Mouse (Mus musculus) E14TG2a.4 (cell line): Measurements from ENCODE around the gene Acss3.

ENCODE experiments used
- H3K27me3 ChIP-seq: 2 replicates; pipeline ENCODE4 v1.6.1; 2014; ENCODE audit warnings: low read length, control low read depth; ENCODE audit not compliant: insufficient read depth
- H3K36me3 ChIP-seq: 2 replicates; pipeline ENCODE4 v1.6.1; 2014; ENCODE audit warnings: low read length, control low read depth; ENCODE audit not compliant: insufficient read depth
- H3K4me1 ChIP-seq: replicated peaks from 2 replicates; pipeline ENCODE4 v1.6.1; 2014; ENCODE audit warnings: low read depth, low read length, control low read depth
- H3K4me3 ChIP-seq: replicated peaks from 2 replicates; pipeline ENCODE4 v1.5.1; 2014; ENCODE audit warnings: mild to moderate bottlenecking, low read length
- H3K9me3 ChIP-seq: 2 replicates; pipeline ENCODE4 v1.6.1; 2014; ENCODE audit warnings: low read length, control low read depth
- CTCF ChIP-seq: conservative IDR thresholded peaks from 2 replicates; pipeline ENCODE4 v1.5.1; 2014; ENCODE audit warnings: low read length
- NANOG ChIP-seq: IDR thresholded peaks from 2 replicates; pipeline ENCODE4 v1.6.1; 2014; ENCODE audit warnings: borderline replicate concordance, low read length, mixed read lengths
- POU5F1 ChIP-seq: IDR thresholded peaks from 2 replicates; pipeline ENCODE4 v1.6.1; 2014; ENCODE audit warnings: low read length, borderline replicate concordance

Gene Acss3

GRCm38 (mm10) chr10:106975193-106976141 lies 148.0 kb downstream of the Acss3 start:
- Histone ChIP-seq H3K36me3 (no peaks in the 10 kb centered on the region), H3K4me1 (no peaks in the 10 kb centered on the region), H3K27me3 (no peaks in the 10 kb centered on the region), H3K4me3 (no peak overlapping the region), H3K9me3 (no peaks in the 10 kb centered on the region)
- TF ChIP-seq NANOG: no peak
- no peak for TF ChIP-seq CTCF
- no peak for TF ChIP-seq POU5F1

GRCm38 (mm10) chr10:106959026-106959425 lies 164.4 kb downstream of the Acss3 start:
- Histone ChIP-seq H3K27me3 (no peaks in the 10 kb centered on the region), H3K9me3 (no peaks in the 10 kb centered on the region), H3K4me1 (no peaks in the 10 kb centered on the region), H3K36me3 (no peaks in the 10 kb centered on the region), H3K4me3 (no peak overlapping the region)
- TF ChIP-seq POU5F1: no peak
- TF ChIP-seq CTCF: no peak
- no peak for TF ChIP-seq NANOG

- H3K27me3 ChIP-seq: no peaks in the 10 kb centered on the region
- no peaks in the 10 kb centered on the region for H3K9me3 ChIP-seq
- TF ChIP-seq NANOG (no peak), CTCF (no peak), POU5F1 (no peak)
- H3K4me3 ChIP-seq: no peak overlapping the region
- H3K4me1 ChIP-seq: no peaks in the 10 kb centered on the region
- H3K36me3 ChIP-seq: no peaks in the 10 kb centered on the region
Measured at GRCm38 (mm10) chr10:106941380-106941779, 182.1 kb downstream of the Acss3 start.

GRCm38 (mm10) chr10:106939441-106939840 lies 184.0 kb downstream of the Acss3 start:
- Histone ChIP-seq H3K36me3 (no peaks in the 10 kb centered on the region), H3K4me1 (no peaks in the 10 kb centered on the region), H3K9me3 (no peaks in the 10 kb centered on the region), H3K27me3 (no peaks in the 10 kb centered on the region), H3K4me3 (no peak overlapping the region)
- TF ChIP-seq POU5F1: no peak
- TF ChIP-seq NANOG: no peak
- no peak for TF ChIP-seq CTCF

- Histone ChIP-seq H3K4me1 (no peaks in the 10 kb centered on the region), H3K36me3 (no peaks in the 10 kb centered on the region), H3K9me3 (no peaks in the 10 kb centered on the region), H3K27me3 (no peaks in the 10 kb centered on the region), H3K4me3 (no peak overlapping the region)
- TF ChIP-seq NANOG (no peak), POU5F1 (no peak), CTCF (no peak)
Measured at GRCm38 (mm10) chr10:106938851-106939250, 184.6 kb downstream of the Acss3 start.

GRCm38 (mm10) chr10:106936996-106937395 lies 186.5 kb downstream of the Acss3 start:
- Histone ChIP-seq H3K27me3 (no peaks in the 10 kb centered on the region), H3K36me3 (no peaks in the 10 kb centered on the region), H3K4me1 (no peaks in the 10 kb centered on the region), H3K4me3 (no peak overlapping the region), H3K9me3 (no peaks in the 10 kb centered on the region)
- TF ChIP-seq NANOG: no peak
- TF ChIP-seq POU5F1: no peak
- no peak for TF ChIP-seq CTCF

GRCm38 (mm10) chr10:106932571-106933073 lies 190.8 kb downstream of the Acss3 start:
- Histone ChIP-seq H3K36me3 (no peaks in the 10 kb centered on the region), H3K4me1 (no peaks in the 10 kb centered on the region), H3K9me3 (no peaks in the 10 kb centered on the region), H3K27me3 (no peaks in the 10 kb centered on the region), H3K4me3 (no peak overlapping the region)
- TF ChIP-seq POU5F1: no peak
- no peak for TF ChIP-seq NANOG
- TF ChIP-seq CTCF: peak; percentile 28

- H3K9me3 ChIP-seq: no peaks in the 10 kb centered on the region
- no peak overlapping the region for H3K4me3 ChIP-seq
- no peak for TF ChIP-seq CTCF
- TF ChIP-seq POU5F1: no peak
- no peak for TF ChIP-seq NANOG
- H3K4me1 ChIP-seq: no peaks in the 10 kb centered on the region
- no peaks in the 10 kb centered on the region for H3K36me3 ChIP-seq
- no peaks in the 10 kb centered on the region for H3K27me3 ChIP-seq
Measured at GRCm38 (mm10) chr10:106928576-106929332, 194.7 kb downstream of the Acss3 start.
